Mouse (Mus musculus): ENCODE measurements around the gene Spg11.

The Spg11 gene

GRCm38 (mm10) chr2:122117961-122118958, at the start of gene Spg11:
Spg11 (minus strand) TSS chr2:122118386.
- peak; percentile 91 to 98 for DNase-seq (ENCODE audit: low read depth in 1 of 2, low spot score in 2 of 2)

- DNase-seq (ENCODE audit: low read depth in 1 of 2, low spot score in 2 of 2): peak in 1 of 2 experiments; percentile 35
These were observed 46.1 kb upstream of the Spg11 start for GRCm38 (mm10) chr2:122164293-122164692.

GRCm38 (mm10) chr2:122163430-122164195, 45.4 kb upstream of the Spg11 start:
- DNase-seq (ENCODE audit: low read depth in 1 of 2, low spot score in 2 of 2): no peak

- no peak for DNase-seq (ENCODE audit: low read depth in 1 of 2, low spot score in 2 of 2)
These were observed 44.3 kb upstream of the Spg11 start for GRCm38 (mm10) chr2:122162529-122162928.

GRCm38 (mm10) chr2:122161542-122161941, 43.4 kb upstream of the Spg11 start:
- no peak for DNase-seq (ENCODE audit: low read depth in 1 of 2, low spot score in 2 of 2)

- DNase-seq (ENCODE audit: low read depth in 1 of 2, low spot score in 2 of 2): peak; percentile 35 to 56
These were observed 42.5 kb upstream of the Spg11 start, which contains the start of gene Trim69 for GRCm38 (mm10) chr2:122160680-122161079. Trim69 (plus strand) TSS chr2:122160700.

- no peak for DNase-seq (ENCODE audit: low read depth in 1 of 2, low spot score in 2 of 2)
These were observed 41.5 kb upstream of the Spg11 start for GRCm38 (mm10) chr2:122159667-122160066.

- DNase-seq (ENCODE audit: low read depth in 1 of 2, low spot score in 2 of 2): no peak
These were observed 40.2 kb upstream of the Spg11 start for GRCm38 (mm10) chr2:122158362-122158802.

GRCm38 (mm10) chr2:122157561-122157960, 39.4 kb upstream of the Spg11 start:
- no peak for DNase-seq (ENCODE audit: low read depth in 1 of 2, low spot score in 2 of 2)

- DNase-seq (ENCODE audit: low read depth in 1 of 2, low spot score in 2 of 2): peak; percentile 40 to 54
These were observed 38.0 kb upstream of the Spg11 start for GRCm38 (mm10) chr2:122156051-122156700.

- DNase-seq (ENCODE audit: low read depth in 1 of 2, low spot score in 2 of 2): no peak
These were observed 37.1 kb upstream of the Spg11 start for GRCm38 (mm10) chr2:122155292-122155691.

GRCm38 (mm10) chr2:122154479-122154878, 36.3 kb upstream of the Spg11 start:
- DNase-seq (ENCODE audit: low read depth in 1 of 2, low spot score in 2 of 2): no peak

GRCm38 (mm10) chr2:122153681-122154365, 35.6 kb upstream of the Spg11 start:
- no peak for DNase-seq (ENCODE audit: low read depth in 1 of 2, low spot score in 2 of 2)

- no peak for DNase-seq (ENCODE audit: low read depth in 1 of 2, low spot score in 2 of 2)
These were observed 34.7 kb upstream of the Spg11 start for GRCm38 (mm10) chr2:122152850-122153249.

GRCm38 (mm10) chr2:122151221-122151620, 33.0 kb upstream of the Spg11 start:
- DNase-seq (ENCODE audit: low read depth in 1 of 2, low spot score in 2 of 2): no peak

- no peak for DNase-seq (ENCODE audit: low read depth in 1 of 2, low spot score in 2 of 2)
These were observed 31.5 kb upstream of the Spg11 start for GRCm38 (mm10) chr2:122149716-122150115.

- no peak for DNase-seq (ENCODE audit: low read depth in 1 of 2, low spot score in 2 of 2)
These were observed 31.1 kb upstream of the Spg11 start for GRCm38 (mm10) chr2:122149316-122149715.

- peak in 1 of 2 experiments; percentile 66 for DNase-seq (ENCODE audit: low read depth in 1 of 2, low spot score in 2 of 2)
These were observed 30.2 kb upstream of the Spg11 start for GRCm38 (mm10) chr2:122148242-122148917.

GRCm38 (mm10) chr2:122147508-122148241, 29.5 kb upstream of the Spg11 start, which contains the start of gene B2m:
B2m (plus strand) TSS chr2:122147686.
- peak; percentile 92 to 93 for DNase-seq (ENCODE audit: low read depth in 1 of 2, low spot score in 2 of 2)

Data from monocyte, adult 2 months (primary cell).